Mouse (Mus musculus) cerebellum, postnatal 14 days (tissue): ENCODE measurements around the gene Atp8a2.

Experiments
- DNase-seq, 2 experiments: peaks; one replicate each; pipeline ENCODE4 v3.0.0; 2021; ENCODE audit warnings: mixed read lengths in 2 of 2

The Atp8a2 gene

DNA sequence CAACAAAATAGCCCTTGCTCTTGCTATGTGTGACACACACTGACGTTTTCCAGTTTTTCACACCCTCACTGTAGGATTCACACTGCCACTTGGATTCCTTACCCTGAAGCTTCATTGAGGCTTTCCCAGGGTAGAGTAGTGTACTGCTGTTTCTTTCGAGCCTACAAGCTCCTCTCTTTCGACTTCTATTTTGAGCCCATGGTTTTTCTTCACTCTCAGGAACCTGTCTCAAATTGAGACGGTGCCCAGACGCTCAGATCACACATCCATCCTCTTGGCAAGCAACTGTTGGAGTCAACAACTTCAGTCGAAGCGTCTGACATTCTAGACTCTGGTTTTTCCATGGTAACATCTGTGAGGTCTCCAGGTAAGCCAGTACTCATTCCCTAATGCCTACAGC lies at the start of gene Atp8a2:
Atp8a2 (minus strand) TSS at position 296 of the 400 bp plus-strand sequence.
- DNase-seq: no peak

DNA sequence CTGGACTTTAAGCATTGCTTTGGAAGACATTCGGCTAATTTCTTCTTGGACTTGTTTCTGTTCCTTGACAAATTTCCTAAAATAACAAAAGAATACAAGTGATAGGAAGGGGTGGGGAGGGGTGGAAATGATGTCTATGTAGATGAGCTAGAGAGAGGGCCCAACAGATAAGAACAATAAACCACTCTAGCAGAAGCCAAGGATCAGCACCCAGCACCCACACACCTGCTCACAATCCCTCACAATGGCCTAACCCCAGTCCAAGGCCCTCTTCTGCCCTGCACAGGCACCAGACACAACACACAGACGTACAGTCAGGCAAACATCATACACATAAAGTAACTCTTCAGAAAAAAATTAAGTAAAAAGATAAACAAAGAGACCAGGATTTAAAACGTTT lies 41.6 kb upstream of the Atp8a2 start:
- DNase-seq: no peak

DNA sequence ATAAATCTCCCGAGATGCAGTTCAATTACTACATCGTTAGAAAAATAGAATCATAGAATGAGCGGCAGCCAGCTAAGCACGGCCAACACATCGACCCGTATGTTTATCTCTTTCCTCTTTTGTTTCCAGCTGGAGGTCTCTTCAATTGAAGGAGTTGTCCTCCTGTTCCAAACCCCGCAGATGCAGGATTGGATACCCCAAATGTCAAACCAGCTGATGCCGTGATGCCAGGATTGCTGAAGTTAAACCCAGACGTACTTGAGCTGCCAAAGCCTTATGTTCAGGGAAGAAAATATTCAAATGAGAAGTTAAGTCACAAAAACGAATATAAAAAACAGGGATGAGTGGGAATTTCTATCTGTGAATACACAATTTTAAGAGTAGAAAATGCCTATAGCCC lies 22.9 kb upstream of the Atp8a2 start:
- no peak for DNase-seq

GRCm38 (mm10) chr14:60217616-60218015 lies 20.6 kb upstream of the Atp8a2 start:
- no peak for DNase-seq

- DNase-seq: no peak
Measured at GRCm38 (mm10) chr14:60216125-60216524, 19.1 kb upstream of the Atp8a2 start.

GRCm38 (mm10) chr14:60215000-60215399 lies 18.0 kb upstream of the Atp8a2 start:
- DNase-seq: no peak

- no peak for DNase-seq
Measured at GRCm38 (mm10) chr14:60214040-60214439, 17.1 kb upstream of the Atp8a2 start.

GRCm38 (mm10) chr14:60209166-60209565 lies 12.2 kb upstream of the Atp8a2 start:
- DNase-seq: no peak

- no peak for DNase-seq
Measured at GRCm38 (mm10) chr14:60204993-60205392, 8.0 kb upstream of the Atp8a2 start.

- no peak for DNase-seq
Measured at GRCm38 (mm10) chr14:60195999-60196398, 980 bp downstream of the Atp8a2 start.

DNA sequence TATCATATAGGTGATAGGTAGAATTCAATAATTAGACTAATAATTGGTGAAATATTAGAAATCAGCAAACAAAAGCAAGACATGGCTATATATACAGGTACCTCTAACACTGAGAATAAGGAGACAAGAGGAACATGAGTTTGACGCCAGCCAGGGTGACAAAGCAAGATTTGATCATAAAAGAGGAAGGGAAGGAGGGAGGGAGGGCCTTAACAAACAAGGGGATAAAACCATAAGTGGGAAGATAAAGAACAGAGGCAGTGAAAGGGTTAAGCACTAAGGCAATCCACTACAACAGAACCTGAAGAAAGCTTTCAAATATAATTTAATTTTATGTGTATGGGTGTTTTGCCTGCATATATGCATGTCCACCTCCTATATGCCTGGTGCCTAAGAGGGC lies 2.4 kb downstream of the Atp8a2 start:
- no peak for DNase-seq

DNA sequence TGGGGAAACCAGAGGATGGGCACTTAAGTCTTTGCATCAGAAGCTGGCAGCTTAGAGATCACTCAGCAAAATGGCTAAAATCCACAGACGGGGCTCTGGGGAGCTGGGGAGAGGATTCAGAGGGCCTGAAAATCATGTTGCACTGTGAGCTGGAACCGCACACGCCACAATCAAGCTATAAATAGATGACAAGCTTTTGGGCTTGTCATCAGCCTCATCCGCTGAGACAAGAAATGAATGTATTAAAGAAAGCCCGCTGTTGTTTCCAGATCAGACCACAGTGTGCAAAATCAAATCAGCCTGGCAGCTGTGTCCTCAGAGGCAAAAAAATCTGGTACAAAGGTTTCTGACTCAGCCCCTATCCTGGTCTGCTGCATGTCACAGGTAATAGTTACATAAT lies 7.2 kb downstream of the Atp8a2 start:
- no peak for DNase-seq

DNA sequence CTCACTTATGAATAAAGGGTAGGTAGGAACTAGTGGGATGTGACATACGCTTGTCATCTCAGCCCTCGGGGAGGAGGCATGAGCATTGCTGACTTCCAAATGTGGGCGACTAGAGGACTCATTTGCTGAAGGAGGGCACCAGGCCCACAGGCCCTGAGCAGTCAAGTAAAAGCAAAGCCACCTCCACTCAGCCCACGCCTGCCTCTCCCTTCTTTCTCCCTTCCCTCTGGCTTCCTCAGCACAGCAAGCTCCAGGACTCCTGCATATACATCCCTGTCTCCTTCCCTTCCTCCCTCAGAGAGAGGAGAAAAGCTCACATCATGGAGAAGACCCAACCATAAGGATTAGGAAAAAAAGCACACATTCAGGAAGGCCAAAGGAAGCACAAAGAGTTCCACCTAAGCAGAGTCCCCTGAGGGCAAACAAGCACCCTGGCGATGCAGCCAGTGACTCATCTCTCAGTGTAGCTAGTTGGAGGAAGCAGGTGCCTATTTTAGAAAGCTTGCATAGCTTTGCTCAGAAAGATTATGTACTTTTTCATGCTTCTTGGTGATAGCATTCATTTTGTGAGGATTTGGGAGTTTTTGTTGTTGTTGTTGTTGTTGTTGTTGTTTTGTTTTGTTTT lies 8.7 kb downstream of the Atp8a2 start:
- DNase-seq: no peak

GRCm38 (mm10) chr14:60181306-60181705 lies 15.7 kb downstream of the Atp8a2 start:
- no peak for DNase-seq

DNA sequence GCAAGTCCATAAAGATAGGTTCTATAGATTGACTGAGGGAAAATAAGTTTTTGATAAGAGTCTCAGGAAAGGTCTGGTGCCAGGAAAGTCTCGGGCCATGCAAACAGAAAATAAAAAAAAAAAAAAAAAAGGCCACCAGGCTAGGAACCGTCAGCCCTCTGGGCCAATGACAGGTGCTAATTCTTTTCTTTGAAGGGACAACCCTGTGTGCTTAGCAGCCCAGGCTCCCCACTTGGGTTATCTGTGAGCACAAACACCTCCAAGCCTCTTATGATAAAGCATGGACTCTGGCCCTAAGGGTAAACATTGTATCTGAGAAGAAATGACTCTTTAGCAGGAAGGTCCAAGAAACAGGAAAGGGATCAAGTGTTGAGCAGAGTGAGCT lies 18.4 kb downstream of the Atp8a2 start:
- DNase-seq: no peak

DNA sequence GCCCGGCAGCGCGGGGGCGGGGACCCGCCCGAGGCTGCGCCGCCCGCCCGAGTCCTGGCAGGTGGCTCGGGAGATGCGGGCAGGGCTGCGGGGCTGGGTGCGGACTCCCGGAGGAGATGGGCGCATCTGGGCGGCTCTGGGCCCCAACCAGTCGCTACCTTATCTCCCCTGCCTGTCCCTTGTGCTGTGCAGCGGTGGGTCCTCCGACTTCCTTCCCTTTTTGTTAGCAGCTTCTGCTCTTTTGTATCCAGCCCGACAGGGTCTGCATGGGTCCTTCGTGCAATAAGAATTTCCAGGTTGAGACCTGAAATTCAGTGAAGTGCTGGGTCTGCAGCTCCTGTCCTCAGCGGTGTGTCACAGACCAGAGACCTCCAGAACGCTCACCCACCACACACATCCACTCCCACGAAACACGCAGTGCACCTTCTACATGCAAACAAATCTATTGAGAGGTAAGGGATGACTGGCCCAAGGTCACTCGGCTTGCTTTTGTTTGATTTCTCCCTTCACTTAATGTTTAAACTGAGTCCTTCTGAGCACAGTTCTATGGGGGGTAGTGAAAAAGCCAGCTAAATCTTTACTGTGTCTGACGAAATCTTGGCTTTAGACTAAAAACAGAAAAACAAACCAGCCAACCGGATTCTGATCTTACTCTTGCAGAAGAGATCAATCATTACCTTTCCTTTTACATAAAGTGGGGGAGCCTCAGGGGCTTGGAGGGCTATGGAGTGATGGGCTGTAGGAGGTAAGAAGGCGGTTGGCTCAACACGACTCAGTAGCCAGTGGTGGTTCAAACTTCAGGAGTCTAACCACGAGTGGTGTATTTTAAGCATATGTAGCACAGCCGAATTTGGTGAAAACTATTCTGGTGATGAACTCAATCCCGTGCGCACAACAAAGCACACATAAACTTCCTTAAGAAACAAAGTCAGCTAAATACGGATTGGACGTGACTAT lies 19.1 kb downstream of the Atp8a2 start:
- no peak for DNase-seq

- peak; percentile 84 to 85 for DNase-seq
Measured at GRCm38 (mm10) chr14:60176891-60177613, 19.9 kb downstream of the Atp8a2 start.

DNA sequence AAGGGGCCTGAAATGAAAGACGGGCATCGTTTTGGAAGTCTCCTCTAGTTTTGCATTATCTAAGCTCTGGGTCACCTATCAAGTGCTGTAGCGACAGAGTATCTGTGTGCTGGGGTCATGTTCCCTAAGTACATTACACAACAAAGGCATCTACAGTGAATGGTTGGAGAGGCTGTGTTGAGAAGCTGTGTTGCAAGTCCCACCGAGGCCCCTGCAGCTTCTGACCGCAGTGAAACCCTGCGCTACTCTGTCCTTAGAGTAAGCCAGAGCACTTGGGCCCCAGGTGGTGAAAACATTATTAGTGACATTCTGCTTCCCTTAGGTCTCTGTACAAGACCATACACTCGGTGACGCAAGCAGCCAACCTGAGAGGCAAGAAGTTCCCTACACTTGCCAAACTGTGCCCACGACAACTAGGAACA lies 20.5 kb downstream of the Atp8a2 start:
- no peak for DNase-seq

- no peak for DNase-seq
Measured at GRCm38 (mm10) chr14:60172286-60173055, 24.5 kb downstream of the Atp8a2 start.

GRCm38 (mm10) chr14:60170845-60171610 lies 26.0 kb downstream of the Atp8a2 start:
- DNase-seq: no peak

DNA sequence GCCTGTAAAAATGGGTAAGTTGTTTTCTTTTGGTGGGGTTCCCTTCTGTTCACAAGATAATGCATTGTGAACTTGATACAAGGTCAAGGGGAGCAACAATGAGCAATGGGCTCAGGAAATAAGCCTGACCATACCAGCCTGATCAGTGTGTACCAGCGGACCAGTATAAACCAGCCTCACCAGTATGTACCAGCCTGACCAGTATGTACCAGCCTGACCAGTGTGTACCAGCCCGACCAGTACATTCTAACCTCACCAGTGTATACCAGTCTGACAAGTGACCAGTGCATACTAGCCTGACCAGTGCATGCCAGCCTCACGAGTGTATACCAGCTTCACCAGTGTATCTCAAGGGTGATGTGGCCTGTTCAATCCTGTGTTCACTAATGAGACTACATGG lies 33.6 kb downstream of the Atp8a2 start:
- DNase-seq: no peak

DNA sequence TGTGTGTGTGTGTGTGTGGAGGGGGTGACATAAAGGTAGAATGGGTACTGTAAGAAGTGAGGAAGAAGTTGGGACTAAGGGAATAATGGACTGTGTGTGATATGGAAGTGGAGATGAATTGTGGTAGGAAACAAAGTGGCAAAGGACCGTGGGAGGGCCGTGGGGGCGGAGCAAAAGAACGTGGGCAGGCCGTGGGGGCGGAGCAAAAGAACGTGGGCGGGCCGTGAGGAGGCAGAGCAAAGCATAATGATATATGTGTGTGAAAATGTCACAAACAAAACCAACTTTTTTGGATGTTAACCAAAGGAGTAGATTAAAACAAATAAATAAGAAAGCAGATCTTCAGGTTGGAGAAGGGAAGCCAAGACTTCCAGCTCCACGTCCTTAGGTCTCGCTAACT lies 44.6 kb downstream of the Atp8a2 start:
- DNase-seq: no peak
